Mouse (Mus musculus): Measurements from ENCODE around the gene Slc16a3. TPM values are rescaled to one million over a fixed set of nuclear protein-coding genes. Genes with fewer than 3 reads are reported as not detected.

The Slc16a3 gene
- polyA plus RNA-seq, 1 experiment from 2014 or later: 2.9 TPM

DNA sequence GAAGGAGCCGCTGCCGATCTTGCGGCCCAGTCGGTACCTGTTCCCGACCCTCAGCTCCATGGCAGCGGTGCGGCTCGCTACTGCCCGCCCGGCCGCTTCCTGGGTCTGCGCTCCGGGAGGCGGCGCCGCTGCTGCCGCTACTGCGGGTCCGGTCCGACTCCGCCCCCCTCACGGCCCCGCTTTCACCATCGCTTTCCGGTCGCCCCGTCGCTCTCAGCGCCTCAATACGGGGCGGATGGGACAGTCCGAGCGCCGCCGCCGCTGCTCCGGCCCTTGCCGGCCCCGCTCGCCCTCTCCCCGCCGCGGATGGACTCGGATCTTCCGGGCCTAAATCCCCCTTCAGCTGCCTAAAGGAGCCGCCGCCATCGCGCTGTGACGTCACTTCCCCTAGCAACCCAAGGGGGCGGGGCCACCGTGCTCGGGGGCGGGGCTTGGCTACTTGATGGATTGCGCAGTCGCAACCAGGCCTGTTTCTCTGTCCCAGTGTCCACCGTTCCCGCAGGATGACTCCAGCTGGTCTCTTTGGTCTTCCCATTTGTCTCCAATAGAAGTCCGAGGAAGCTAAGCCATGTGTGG, 42.8 kb downstream of the Slc16a3 start, which contains the start of gene Csnk1d:
Csnk1d (minus strand) TSS at position 380 of the 576 bp plus-strand sequence.
- ATAC-seq (ENCODE audit: low read depth): peak; percentile 92
- peak within 1 kb of the TSS; percentile 100 for H3K4me3 ChIP-seq (ENCODE audit: low read depth, low read length)
- peak within 1 kb of the TSS; percentile 99 for H3K27ac ChIP-seq (ENCODE audit: low read depth, low read length)
- peaks cover 2% of the 10 kb centered on the region; the same call in 1 of the 2 replicates for H3K36me3 ChIP-seq (ENCODE audit: control insufficient read depth, insufficient read depth, low read length)
- H3K9ac ChIP-seq (replicated peaks; ENCODE audit: low read depth, low read length): peak within 1 kb of the TSS; percentile 100
- no peaks in the 10 kb centered on the region for H3K9me3 ChIP-seq (ENCODE audit: control insufficient read depth, low read length)
- peak within 1 kb of the TSS; percentile 92 for H3K4me2 ChIP-seq (ENCODE audit: low read depth, low read length)
- peaks cover 31% of the 10 kb centered on the region for H3K4me1 ChIP-seq (ENCODE audit: control insufficient read depth, insufficient read depth, low read length)
- H3K27me3 ChIP-seq (ENCODE audit: control insufficient read depth, insufficient read depth, low read length): no peaks in the 10 kb centered on the region
- WGBS: 1% methylated on average over 57 of the region's 59 CpGs

DNA sequence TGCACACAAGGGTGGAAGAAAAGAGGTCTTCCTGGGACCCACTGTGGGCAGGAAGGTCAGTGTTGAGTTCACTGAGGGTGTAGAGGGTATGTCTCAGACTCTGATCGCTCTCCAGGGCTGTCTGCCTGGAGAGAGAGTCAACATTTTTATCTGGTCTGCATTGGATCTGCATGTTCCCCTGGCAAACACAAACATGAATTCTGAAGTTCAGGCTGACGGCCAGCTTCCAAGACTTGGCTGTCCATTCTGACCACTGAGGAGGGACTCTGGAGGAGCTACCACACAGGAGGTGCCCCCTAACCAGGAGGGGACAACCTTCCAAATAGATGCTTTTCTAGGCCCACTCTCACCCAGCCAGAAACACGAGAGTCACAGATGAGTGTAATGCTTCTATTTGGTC, 43.5 kb downstream of the Slc16a3 start:
- peak; percentile 12; the same call in 1 of the 2 replicates for ATAC-seq (ENCODE audit: low read depth)
- H3K36me3 ChIP-seq (ENCODE audit: control insufficient read depth, insufficient read depth, low read length): no peaks in the 10 kb centered on the region
- H3K4me2 ChIP-seq (ENCODE audit: low read depth, low read length): peak overlapping the region; percentile 92
- H3K4me3 ChIP-seq (ENCODE audit: low read depth, low read length): peak overlapping the region; percentile 100
- H3K9me3 ChIP-seq (ENCODE audit: control insufficient read depth, low read length): no peaks in the 10 kb centered on the region
- peak overlapping the region; percentile 100 for H3K9ac ChIP-seq (replicated peaks; ENCODE audit: low read depth, low read length)
- H3K27ac ChIP-seq (ENCODE audit: low read depth, low read length): peak overlapping the region; percentile 99
- H3K27me3 ChIP-seq (ENCODE audit: control insufficient read depth, insufficient read depth, low read length): no peaks in the 10 kb centered on the region
- H3K4me1 ChIP-seq (ENCODE audit: control insufficient read depth, insufficient read depth, low read length): peaks cover 31% of the 10 kb centered on the region
- 83% methylated on average over 3 of the region's 3 CpGs for WGBS

DNA sequence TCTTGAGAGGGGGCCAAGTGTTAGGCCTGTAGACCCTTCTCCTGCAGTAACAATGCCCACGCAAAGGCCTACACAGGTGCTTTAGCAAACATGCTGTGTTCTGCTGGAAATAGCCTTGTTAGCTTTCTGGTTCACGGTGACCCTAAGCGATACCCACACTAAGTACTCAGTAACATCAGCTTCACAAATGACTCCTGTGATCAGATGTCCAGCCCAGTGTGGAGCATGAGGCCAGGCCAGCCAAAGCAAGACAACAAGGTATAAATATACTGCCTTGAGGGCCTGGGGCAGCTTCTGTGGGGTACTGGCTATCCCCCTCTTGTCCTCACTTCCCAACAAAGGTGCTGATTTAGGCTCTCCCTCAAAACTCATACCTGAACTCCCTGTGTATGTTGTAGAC, 44.8 kb downstream of the Slc16a3 start:
- Histone ChIP-seq H3K4me3 (ENCODE audit: low read depth, low read length) (no peak overlapping the region), H3K36me3 (ENCODE audit: control insufficient read depth, insufficient read depth, low read length) (no peaks in the 10 kb centered on the region), H3K9me3 (ENCODE audit: control insufficient read depth, low read length) (no peaks in the 10 kb centered on the region), H3K4me2 (ENCODE audit: low read depth, low read length) (no peak overlapping the region), H3K4me1 (ENCODE audit: control insufficient read depth, insufficient read depth, low read length) (peaks cover 28% of the 10 kb centered on the region), H3K27me3 (ENCODE audit: control insufficient read depth, insufficient read depth, low read length) (no peaks in the 10 kb centered on the region), H3K9ac (replicated peaks; ENCODE audit: low read depth, low read length) (no peak overlapping the region), H3K27ac (ENCODE audit: low read depth, low read length) (no peak overlapping the region)
- no peak for ATAC-seq (ENCODE audit: low read depth)
- 97% methylated on average over 3 of the region's 3 CpGs for WGBS

DNA sequence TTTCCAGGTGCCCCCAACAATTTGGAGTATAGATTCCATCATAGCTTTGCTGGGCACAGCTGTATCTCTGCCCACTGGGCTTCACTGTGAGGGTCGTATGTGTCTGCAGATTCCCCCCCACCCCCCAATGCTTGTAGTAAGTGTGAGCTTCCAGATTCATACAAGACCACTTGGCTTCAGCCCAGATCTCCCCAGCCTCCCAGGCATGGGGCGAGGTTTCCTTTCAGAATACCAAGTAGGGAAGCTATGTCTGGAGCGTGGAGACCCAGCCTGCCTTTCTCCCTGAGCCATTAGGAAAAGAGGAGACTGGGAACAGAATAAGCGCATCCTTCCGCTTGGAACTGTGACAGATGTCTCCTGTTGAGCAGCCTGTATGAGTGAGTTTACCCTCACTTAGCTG, 45.3 kb downstream of the Slc16a3 start:
- no peak for ATAC-seq (ENCODE audit: low read depth)
- no peak overlapping the region for H3K27ac ChIP-seq (ENCODE audit: low read depth, low read length)
- H3K9me3 ChIP-seq (ENCODE audit: control insufficient read depth, low read length): no peaks in the 10 kb centered on the region
- H3K36me3 ChIP-seq (ENCODE audit: control insufficient read depth, insufficient read depth, low read length): no peaks in the 10 kb centered on the region
- 65% methylated on average over 5 of the region's 5 CpGs for WGBS
- H3K4me3 ChIP-seq (ENCODE audit: low read depth, low read length): no peak overlapping the region
- H3K9ac ChIP-seq (replicated peaks; ENCODE audit: low read depth, low read length): no peak overlapping the region
- H3K27me3 ChIP-seq (ENCODE audit: control insufficient read depth, insufficient read depth, low read length): no peaks in the 10 kb centered on the region
- H3K4me1 ChIP-seq (ENCODE audit: control insufficient read depth, insufficient read depth, low read length): peaks cover 26% of the 10 kb centered on the region
- no peak overlapping the region for H3K4me2 ChIP-seq (ENCODE audit: low read depth, low read length)

DNA sequence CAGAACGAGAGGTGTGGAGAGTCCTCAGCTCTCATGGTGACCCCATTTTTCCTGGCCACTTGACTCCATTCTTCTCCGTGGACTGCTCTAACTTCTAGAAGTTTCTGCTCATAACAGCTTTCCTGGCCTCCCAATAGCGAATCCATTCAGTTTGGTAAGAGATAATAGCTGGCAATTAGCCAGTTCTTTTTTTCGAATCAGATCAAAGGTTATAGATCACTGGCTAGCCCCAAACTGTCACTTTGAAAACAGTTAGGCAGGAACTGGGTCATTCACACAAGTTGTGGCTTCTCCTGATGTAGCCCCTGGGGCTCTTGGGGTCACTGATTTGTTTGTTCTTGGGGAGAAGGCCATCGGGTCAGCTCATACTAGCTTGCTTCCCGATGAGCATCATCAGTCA, 46.5 kb downstream of the Slc16a3 start:
- Histone ChIP-seq H3K4me2 (ENCODE audit: low read depth, low read length) (no peak overlapping the region), H3K4me1 (ENCODE audit: control insufficient read depth, insufficient read depth, low read length) (peaks cover 15% of the 10 kb centered on the region), H3K9me3 (ENCODE audit: control insufficient read depth, low read length) (no peaks in the 10 kb centered on the region), H3K9ac (replicated peaks; ENCODE audit: low read depth, low read length) (no peak overlapping the region), H3K36me3 (ENCODE audit: control insufficient read depth, insufficient read depth, low read length) (no peaks in the 10 kb centered on the region), H3K27me3 (ENCODE audit: control insufficient read depth, insufficient read depth, low read length) (no peaks in the 10 kb centered on the region), H3K4me3 (ENCODE audit: low read depth, low read length) (no peak overlapping the region), H3K27ac (ENCODE audit: low read depth, low read length) (no peak overlapping the region)
- WGBS: 79% methylated on average over 6 of the region's 6 CpGs
- ATAC-seq (ENCODE audit: low read depth): no peak

DNA sequence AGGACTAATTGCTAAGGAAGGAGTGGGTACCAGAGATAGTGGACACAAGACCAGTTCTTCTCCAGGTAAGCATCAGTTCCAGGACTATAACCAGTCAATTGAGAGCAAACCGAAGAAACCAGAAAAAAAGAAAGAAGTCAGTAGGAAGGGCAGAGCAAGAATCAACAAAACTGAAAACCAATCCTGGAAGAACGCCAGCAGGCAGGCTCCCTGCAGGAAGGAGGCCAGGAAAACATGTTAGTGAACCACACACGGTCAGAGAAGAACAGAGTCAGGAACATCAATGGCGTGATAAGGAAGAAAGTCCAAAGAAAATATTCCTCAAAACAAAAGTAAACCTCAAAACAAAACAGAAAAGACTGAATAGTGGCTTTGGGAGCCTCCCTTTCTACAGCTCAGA, 53.7 kb downstream of the Slc16a3 start:
- ATAC-seq (ENCODE audit: low read depth): no peak
- Histone ChIP-seq H3K9ac (replicated peaks; ENCODE audit: low read depth, low read length) (no peak overlapping the region), H3K4me2 (ENCODE audit: low read depth, low read length) (no peak overlapping the region), H3K9me3 (ENCODE audit: control insufficient read depth, low read length) (no peaks in the 10 kb centered on the region), H3K4me3 (ENCODE audit: low read depth, low read length) (no peak overlapping the region), H3K4me1 (ENCODE audit: control insufficient read depth, insufficient read depth, low read length) (no peaks in the 10 kb centered on the region), H3K27me3 (ENCODE audit: control insufficient read depth, insufficient read depth, low read length) (no peaks in the 10 kb centered on the region), H3K27ac (ENCODE audit: low read depth, low read length) (no peak overlapping the region), H3K36me3 (ENCODE audit: control insufficient read depth, insufficient read depth, low read length) (no peaks in the 10 kb centered on the region)
- 70% methylated on average over 4 of the region's 4 CpGs for WGBS

DNA sequence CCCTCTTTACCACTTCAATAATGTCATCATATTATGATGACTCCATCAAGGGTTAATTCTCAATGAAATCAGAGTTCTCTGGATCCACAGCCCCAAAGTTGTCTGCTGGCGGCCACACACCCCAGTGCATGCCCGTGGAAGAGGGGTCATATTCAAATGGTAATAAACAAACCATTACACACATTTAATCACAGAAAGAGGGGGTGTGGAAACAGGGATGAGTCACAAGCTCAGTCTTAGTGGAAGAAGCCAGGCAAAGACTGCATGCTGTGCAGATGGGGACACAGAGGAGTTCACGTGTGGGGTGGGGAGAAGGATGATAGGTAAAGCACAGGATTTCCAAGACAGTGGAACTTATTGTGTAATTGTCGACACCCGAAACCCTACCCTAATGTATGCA, 56.0 kb downstream of the Slc16a3 start:
- WGBS: 57% methylated on average over 5 of the region's 5 CpGs

DNA sequence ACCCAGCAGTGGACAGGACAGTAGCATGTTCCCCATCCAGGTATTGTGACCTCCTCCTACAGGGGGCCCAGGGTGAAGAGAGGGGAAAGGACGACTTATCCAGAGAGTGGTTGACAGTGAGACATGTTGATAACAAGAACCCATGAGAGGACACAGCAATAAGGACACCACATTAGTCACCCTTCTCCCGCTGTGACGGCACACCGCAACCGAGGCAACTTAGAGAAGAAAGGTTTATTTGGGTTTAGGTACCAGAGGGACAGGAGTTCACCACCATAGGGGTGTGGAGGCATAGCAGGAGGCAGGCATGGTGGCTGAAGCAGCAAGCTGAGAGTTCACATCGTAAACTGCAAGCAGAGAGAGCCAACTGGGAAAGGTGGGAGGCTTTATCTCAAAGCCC, 57.9 kb downstream of the Slc16a3 start:
- H3K36me3 ChIP-seq (ENCODE audit: control insufficient read depth, insufficient read depth, low read length): no peaks in the 10 kb centered on the region
- no peak for ATAC-seq (ENCODE audit: low read depth)
- no peak overlapping the region for H3K9ac ChIP-seq (replicated peaks; ENCODE audit: low read depth, low read length)
- 74% methylated on average over 6 of the region's 6 CpGs for WGBS
- no peak overlapping the region for H3K4me2 ChIP-seq (ENCODE audit: low read depth, low read length)
- no peaks in the 10 kb centered on the region for H3K9me3 ChIP-seq (ENCODE audit: control insufficient read depth, low read length)
- no peaks in the 10 kb centered on the region for H3K27me3 ChIP-seq (ENCODE audit: control insufficient read depth, insufficient read depth, low read length)
- no peak overlapping the region for H3K4me3 ChIP-seq (ENCODE audit: low read depth, low read length)
- H3K4me1 ChIP-seq (ENCODE audit: control insufficient read depth, insufficient read depth, low read length): no peaks in the 10 kb centered on the region
- no peak overlapping the region for H3K27ac ChIP-seq (ENCODE audit: low read depth, low read length)

More for the DNA sequence above, 56.0 kb downstream of the Slc16a3 start:
- no peak overlapping the region for H3K4me2 ChIP-seq (ENCODE audit: low read depth, low read length)
- no peaks in the 10 kb centered on the region for H3K9me3 ChIP-seq (ENCODE audit: control insufficient read depth, low read length)
- H3K27ac ChIP-seq (ENCODE audit: low read depth, low read length): no peak overlapping the region
- ATAC-seq (ENCODE audit: low read depth): no peak
- H3K4me1 ChIP-seq (ENCODE audit: control insufficient read depth, insufficient read depth, low read length): no peaks in the 10 kb centered on the region
- H3K4me3 ChIP-seq (ENCODE audit: low read depth, low read length): no peak overlapping the region
- no peaks in the 10 kb centered on the region for H3K36me3 ChIP-seq (ENCODE audit: control insufficient read depth, insufficient read depth, low read length)
- H3K27me3 ChIP-seq (ENCODE audit: control insufficient read depth, insufficient read depth, low read length): no peaks in the 10 kb centered on the region
- no peak overlapping the region for H3K9ac ChIP-seq (replicated peaks; ENCODE audit: low read depth, low read length)

DNA sequence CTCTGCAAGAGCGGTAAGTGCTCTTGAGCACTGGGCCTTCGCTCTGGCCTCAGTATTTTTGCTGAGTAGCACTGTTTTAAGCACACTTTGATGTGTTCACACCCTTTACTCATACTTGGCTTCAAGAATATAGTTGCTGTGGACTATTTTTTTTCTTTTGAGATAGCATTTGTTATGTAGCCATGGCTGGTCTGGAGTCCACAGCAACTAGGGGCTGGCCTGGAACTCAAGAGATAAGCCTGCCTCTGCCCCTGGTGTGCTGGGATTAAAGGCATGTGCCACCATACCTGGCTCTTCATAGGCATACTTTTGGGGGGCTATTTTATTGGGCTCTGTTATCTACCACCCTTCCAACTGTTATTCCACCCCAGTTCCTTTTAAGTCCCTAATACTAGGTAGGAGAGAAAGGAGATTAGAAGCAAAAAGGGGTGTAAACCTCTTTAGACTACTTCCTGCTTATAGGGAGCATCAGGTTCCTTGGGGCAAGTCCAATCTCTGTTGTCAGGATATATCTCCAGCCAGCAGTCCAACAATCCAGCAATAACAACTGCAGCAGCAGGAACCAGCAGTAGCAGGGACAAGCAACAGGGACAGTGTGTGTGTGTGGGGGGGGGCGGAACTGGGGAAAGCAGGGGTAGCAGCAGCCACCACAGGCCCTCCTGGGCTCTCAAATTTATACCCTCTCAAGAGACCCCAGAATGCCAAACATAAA, 61.9 kb downstream of the Slc16a3 start:
- Histone ChIP-seq H3K9me3 (ENCODE audit: control insufficient read depth, low read length) (no peaks in the 10 kb centered on the region), H3K4me3 (ENCODE audit: low read depth, low read length) (no peak overlapping the region), H3K4me2 (ENCODE audit: low read depth, low read length) (no peak overlapping the region), H3K9ac (replicated peaks; ENCODE audit: low read depth, low read length) (no peak overlapping the region), H3K4me1 (ENCODE audit: control insufficient read depth, insufficient read depth, low read length) (no peaks in the 10 kb centered on the region), H3K27me3 (ENCODE audit: control insufficient read depth, insufficient read depth, low read length) (no peaks in the 10 kb centered on the region), H3K27ac (ENCODE audit: low read depth, low read length) (no peak overlapping the region), H3K36me3 (ENCODE audit: control insufficient read depth, insufficient read depth, low read length) (no peaks in the 10 kb centered on the region)
- ATAC-seq (ENCODE audit: low read depth): no peak
- 98% methylated on average over 3 of the region's 3 CpGs for WGBS

Measured in neural tube, embryonic 14.5 days (tissue).